Mouse (Mus musculus) cerebellum, adult (tissue): Measurements from ENCODE around the gene E330017A01Rik.

Experiments used
- ATAC-seq: cut with Nextera tagmentation; 2 replicates; pipeline ENCODE4 v1.9.2; 2017; ENCODE audit warnings: mild to moderate bottlenecking, moderate library complexity, mixed read lengths; ENCODE audit not compliant: insufficient number of reproducible peaks, low FRiP score, low TSS enrichment

Gene E330017A01Rik

DNA sequence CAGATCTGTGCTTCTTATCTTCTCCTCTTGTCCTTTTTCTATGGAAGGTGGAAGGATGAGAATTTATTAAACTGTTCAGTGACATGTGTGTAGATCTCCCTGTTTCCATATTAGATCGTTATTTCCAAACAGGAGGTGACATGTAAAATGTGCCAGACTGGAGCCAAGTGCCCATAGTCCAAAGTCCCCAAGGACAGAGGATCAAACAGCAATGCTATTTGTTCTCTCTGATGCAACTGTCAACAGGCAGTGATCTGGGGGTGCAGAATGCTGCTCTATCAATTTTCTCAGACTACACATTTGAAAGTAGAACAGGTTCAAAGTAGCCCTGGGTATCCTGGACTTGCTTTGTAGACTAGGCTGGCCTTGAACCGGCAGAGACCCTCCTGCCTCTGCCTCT is 25.3 kb upstream of the E330017A01Rik start:
- ATAC-seq: no peak

- ATAC-seq: no peak
These were observed 24.5 kb upstream of the E330017A01Rik start for GRCm38 (mm10) chr16:58663021-58663420.

GRCm38 (mm10) chr16:58662287-58662791 is 23.8 kb upstream of the E330017A01Rik start:
- ATAC-seq: no peak

- no peak for ATAC-seq
These were observed 23.3 kb upstream of the E330017A01Rik start for GRCm38 (mm10) chr16:58661826-58662225.

- ATAC-seq: no peak
These were observed 20.1 kb upstream of the E330017A01Rik start for GRCm38 (mm10) chr16:58658668-58659067.

DNA sequence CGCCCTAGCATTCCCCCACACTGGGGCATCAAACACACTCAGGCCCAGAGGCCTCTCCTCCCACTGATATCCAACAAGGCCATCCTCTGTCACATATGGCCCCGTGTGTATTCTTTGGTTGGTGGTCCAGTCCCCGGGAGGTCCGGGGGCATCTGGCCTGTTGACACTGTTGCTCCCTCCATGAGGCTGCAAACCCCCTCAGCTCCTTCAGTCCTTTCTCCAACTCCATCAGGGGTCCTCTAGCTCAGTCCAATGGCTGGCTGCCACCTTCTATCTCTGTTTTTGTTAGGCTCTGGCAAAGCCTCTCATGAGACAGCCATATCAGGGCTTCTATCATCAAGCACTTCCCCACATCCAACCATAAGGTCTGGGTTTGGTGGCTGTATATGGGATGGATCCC is 18.0 kb upstream of the E330017A01Rik start:
- no peak for ATAC-seq

GRCm38 (mm10) chr16:58655751-58656150 is 17.2 kb upstream of the E330017A01Rik start:
- no peak for ATAC-seq

DNA sequence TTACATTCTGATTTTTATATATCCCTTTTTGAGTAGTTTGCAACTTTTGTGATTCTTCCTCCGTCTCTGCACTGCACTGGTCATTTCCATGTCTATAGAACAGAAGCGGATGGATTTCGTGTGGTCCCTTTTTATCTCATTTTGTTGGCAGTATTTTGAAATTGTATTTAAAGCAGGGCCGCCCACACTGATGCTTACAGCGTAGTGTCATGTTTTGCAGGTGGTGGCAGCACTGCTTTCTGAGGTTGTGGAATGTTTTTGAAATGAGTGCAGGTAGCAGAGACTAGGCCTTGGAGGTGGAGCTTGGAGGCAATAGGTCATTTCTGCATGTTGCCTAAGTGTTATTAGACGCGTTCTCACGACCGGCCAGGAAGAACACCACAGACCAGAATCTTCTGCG is 11.4 kb upstream of the E330017A01Rik start:
- no peak for ATAC-seq

- no peak for ATAC-seq
These were observed 523 bp downstream of the E330017A01Rik start for GRCm38 (mm10) chr16:58638016-58638415.

DNA sequence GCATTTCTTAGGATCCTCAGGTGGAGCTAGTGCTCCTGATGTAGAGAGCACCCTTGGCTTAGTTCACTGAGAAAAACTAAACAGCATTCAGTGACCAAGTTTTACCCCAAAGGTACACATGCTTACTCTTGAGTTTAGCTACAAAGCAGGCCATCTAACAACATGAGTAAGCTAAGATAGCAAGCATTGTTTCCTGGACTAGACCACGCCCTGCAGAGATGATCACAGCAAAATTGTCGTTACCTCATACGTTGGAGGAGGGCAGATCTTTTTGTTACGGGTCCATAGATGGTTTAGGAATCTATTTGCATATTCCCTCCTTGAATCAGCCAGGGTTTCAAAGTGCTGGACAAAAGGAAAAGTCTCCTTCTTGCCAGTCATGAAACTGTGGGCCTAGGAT is 1.1 kb downstream of the E330017A01Rik start:
- ATAC-seq: no peak

GRCm38 (mm10) chr16:58635866-58636265 is 2.7 kb downstream of the E330017A01Rik start:
- ATAC-seq: no peak

- ATAC-seq: no peak
These were observed 8.8 kb downstream of the E330017A01Rik start for GRCm38 (mm10) chr16:58629736-58630135.

DNA sequence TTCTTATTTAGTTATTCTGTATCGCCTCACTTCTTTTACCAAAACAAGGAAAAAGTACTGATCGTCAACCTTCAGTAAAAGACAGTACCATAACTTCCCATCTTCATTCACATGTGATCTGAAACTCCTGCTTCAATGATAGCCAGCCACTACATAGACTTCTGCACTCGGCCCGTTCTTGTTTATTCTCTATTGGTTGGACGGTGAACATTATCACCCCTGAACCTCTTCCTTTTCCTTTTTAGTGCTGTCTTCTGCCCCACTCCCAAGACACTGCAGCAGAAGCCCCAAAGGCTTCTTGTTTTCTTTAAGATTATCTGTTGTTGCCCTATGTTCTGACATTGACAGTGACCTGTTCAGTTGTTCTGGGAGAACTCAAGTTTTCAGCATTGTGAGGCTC is 9.6 kb downstream of the E330017A01Rik start:
- ATAC-seq: no peak

GRCm38 (mm10) chr16:58628336-58628680 is 10.2 kb downstream of the E330017A01Rik start:
- ATAC-seq: no peak

DNA sequence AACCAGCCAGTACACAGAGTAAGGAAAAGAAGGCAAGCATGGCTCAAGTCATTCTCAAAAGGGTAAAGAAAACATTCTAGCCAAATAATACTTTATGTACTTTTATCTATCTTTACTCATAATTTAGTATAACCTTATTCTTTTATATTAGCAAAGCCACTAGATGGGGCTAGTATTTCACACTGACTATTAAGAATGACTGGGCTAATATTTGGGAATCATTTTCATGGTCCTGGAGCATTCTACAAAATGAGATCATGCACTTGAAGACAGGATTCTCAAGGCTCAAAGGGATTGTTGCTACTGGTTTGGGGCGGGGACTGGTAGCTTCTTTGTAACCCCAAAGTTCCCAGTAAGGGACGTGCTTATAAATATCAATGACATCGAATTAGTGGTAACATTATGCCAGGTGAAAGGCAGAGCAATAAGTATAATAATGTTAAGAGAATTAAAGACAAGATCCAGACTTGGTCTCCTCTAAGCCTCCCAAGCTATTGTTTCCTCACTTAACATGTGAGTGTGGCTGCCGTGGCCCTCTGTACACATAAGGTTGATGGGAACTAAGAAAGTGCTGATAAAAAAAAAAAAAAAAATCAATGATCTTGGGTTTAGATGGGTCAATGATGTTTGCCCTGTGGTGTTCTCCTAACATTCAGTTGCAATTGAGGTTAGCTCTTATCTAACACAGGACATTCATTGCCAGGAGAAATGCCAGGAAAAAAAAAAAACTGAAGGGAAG is 10.8 kb downstream of the E330017A01Rik start:
- no peak for ATAC-seq

DNA sequence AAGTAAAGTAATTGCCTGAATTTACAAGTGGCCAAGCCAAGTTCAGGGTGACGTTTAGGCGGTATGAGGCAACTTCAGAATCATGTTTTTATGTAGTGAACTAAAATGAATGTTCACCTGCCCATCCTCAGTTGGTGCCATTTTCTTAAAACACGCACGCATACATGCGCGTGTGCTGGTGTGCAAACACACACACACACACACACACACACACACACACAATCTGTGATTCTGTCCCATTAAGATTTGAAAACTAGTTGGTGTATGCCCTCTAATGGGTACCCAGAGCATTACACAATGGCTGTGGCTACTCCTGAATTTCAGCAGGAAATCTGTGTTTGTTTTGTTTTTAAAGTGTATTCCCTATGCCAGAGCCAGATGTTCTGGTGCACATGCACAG is 14.6 kb downstream of the E330017A01Rik start:
- no peak for ATAC-seq

GRCm38 (mm10) chr16:58623114-58623513 is 15.4 kb downstream of the E330017A01Rik start:
- ATAC-seq: no peak

GRCm38 (mm10) chr16:58622377-58622776 is 16.2 kb downstream of the E330017A01Rik start:
- no peak for ATAC-seq

GRCm38 (mm10) chr16:58617346-58617745 is 21.2 kb downstream of the E330017A01Rik start:
- ATAC-seq: no peak

- ATAC-seq: no peak
These were observed 21.7 kb downstream of the E330017A01Rik start, which contains the start of gene Gm813 for GRCm38 (mm10) chr16:58616878-58617277. TSS of gene Gm813 (minus strand) at chr16:58616978.

DNA sequence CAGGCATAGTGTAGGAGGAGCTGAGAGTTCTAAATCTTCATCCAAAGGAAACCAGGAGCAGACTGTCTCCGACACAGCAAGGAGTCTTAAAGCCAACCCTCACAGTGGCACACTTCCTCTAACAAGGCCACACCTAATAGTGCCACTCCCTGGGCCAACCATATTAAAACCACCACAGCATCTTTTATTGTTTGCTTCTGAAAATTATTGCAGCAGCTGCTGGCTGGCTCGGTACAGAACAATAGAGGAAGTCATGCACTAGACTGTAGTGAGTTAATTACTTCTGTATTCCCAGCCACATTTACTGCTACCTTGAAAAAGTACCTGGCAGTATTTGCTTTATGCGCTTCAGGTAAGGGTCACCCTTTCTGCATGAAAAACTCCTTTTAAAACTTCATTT is 25.6 kb downstream of the E330017A01Rik start:
- no peak for ATAC-seq

DNA sequence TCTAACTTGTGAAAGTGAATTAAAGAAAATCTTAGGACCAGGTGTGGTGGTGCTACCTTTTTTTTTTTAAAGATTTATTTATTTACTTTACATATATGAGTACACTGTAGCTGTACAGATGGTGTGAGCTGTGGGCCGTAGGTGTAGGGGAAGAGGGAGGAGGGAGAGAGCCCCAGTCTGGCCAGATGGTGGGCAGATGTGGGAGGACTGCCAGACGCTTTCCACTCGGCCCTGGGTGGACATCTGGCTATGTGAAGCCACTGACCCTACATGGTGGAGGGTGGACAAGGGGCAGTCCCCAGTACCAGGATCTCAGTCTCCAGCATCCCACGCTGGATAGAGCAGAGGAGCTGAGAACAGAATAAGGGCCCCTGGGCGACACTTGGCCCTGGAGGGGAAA is 31.4 kb downstream of the E330017A01Rik start:
- ATAC-seq: no peak
